ENCODE assay signal across 21 mouse cellular contexts in the genomic region with DNA sequence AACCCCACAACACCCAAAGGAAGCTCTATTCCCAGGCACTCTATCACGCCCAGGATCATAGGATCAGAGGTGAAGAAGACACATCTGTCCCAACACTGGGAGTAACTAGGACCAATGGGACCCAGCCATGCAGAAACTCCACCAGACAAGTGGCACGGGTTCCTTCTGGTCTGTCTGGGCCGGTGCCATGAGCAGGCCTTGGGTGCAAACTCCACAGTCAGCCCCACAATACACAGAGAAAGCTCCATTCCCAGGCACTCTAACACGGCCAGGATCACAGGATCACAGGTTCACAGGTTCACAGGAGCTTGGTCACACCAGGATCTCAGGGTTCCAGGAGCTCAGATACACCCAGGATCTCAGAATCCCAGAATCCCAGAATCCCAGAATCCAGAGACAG. TPM values are rescaled to one million over a fixed set of nuclear protein-coding genes. Genes with fewer than 3 reads are reported as not detected.
DNase-seq lines count a peak whose midpoint lies in the region; ATAC-seq lines count a peak whose summit lies in the region.
"Had no signal": no experiment of that assay in that cellular context is flagged by ENCODE, and none has a peak within 500 bp of the region (broad histone marks: within the 10 kb centered on the region; RNA-seq: fewer than 3 reads in every experiment).

No protein-coding gene starts in this region.

- no peak overlapping the region for H3K4me3 ChIP-seq in heart, embryonic 10.5 days
- H3K4me3 ChIP-seq in heart, embryonic 12.5 days: no peak overlapping the region
- H3K4me3 ChIP-seq: embryonic facial prominence, embryonic 12.5 days; embryonic facial prominence, embryonic 15.5 days; forebrain, embryonic 12.5 days; hindbrain, embryonic 12.5 days; hindbrain, embryonic 15.5 days had no signal

- H3K9ac ChIP-seq in heart, embryonic 12.5 days: no peak overlapping the region
- H3K9ac ChIP-seq: embryonic facial prominence, embryonic 12.5 days; embryonic facial prominence, embryonic 15.5 days; forebrain, embryonic 12.5 days; hindbrain, embryonic 12.5 days; hindbrain, embryonic 15.5 days had no signal

- no peak overlapping the region for H3K27ac ChIP-seq in heart, embryonic 10.5 days
- no peak overlapping the region for H3K27ac ChIP-seq in heart, embryonic 12.5 days (ENCODE audit: poor library complexity, severe bottlenecking)
- H3K27ac ChIP-seq: embryonic facial prominence, embryonic 12.5 days; embryonic facial prominence, embryonic 15.5 days; forebrain, embryonic 12.5 days; hindbrain, embryonic 12.5 days; hindbrain, embryonic 15.5 days had no signal

- H3K36me3 ChIP-seq in heart, embryonic 10.5 days: no peaks in the 10 kb centered on the region
- no peaks in the 10 kb centered on the region for H3K36me3 ChIP-seq in heart, embryonic 12.5 days
- H3K36me3 ChIP-seq: embryonic facial prominence, embryonic 12.5 days; embryonic facial prominence, embryonic 15.5 days; forebrain, embryonic 12.5 days; hindbrain, embryonic 12.5 days; hindbrain, embryonic 15.5 days had no signal

- DNase-seq in cerebellum, postnatal 10 days: peak; percentile 56 to 66
- DNase-seq in cerebellum, adult 9-11 months: no peak
- peak; percentile 51 for DNase-seq in heart, embryonic 10.5 days (ENCODE audit: low spot score)
- DNase-seq in kidney, adult 9 months: peak; percentile 47
- DNase-seq in kidney, adult 18-20 months: no peak
- DNase-seq: cerebellum, adult 18-20 months; gastrocnemius, postnatal 10 days; gastrocnemius, postnatal 36 days had no signal

- no peaks in the 10 kb centered on the region for H3K9me3 ChIP-seq in heart, embryonic 10.5 days
- no peaks in the 10 kb centered on the region for H3K9me3 ChIP-seq in heart, embryonic 12.5 days (replicated peaks)
- H3K9me3 ChIP-seq: embryonic facial prominence, embryonic 12.5 days; embryonic facial prominence, embryonic 15.5 days; forebrain, embryonic 12.5 days; hindbrain, embryonic 12.5 days; hindbrain, embryonic 15.5 days had no signal

- H3K4me1 ChIP-seq in heart, embryonic 10.5 days: no peaks in the 10 kb centered on the region
- H3K4me1 ChIP-seq in heart, embryonic 12.5 days (replicated peaks): no peaks in the 10 kb centered on the region
- H3K4me1 ChIP-seq: embryonic facial prominence, embryonic 12.5 days; embryonic facial prominence, embryonic 15.5 days; forebrain, embryonic 12.5 days; hindbrain, embryonic 12.5 days; hindbrain, embryonic 15.5 days had no signal

- no peak for ATAC-seq in heart, embryonic 12.5 days (ENCODE audit: insufficient number of reproducible peaks, low FRiP score)
- ATAC-seq: CD4-positive, CD25-positive, alpha-beta regulatory T cell, adult 4 months; forebrain, embryonic 16.5 days; intestine, postnatal 0 days had no signal

- WGBS in heart, embryonic 10.5 days: 64% methylated on average over 4 of the region's 4 CpGs
- 56% methylated on average over 4 of the region's 4 CpGs for WGBS in heart, embryonic 12.5 days

- H3K27me3 ChIP-seq in heart, embryonic 10.5 days (ENCODE audit: insufficient read depth, poor library complexity, severe bottlenecking): no peaks in the 10 kb centered on the region; the same call in 1 of the 2 replicates
- 0 out of 2 replicates have a peak, but pooled peaks cover 5% of the 10 kb centered on the region for H3K27me3 ChIP-seq in heart, embryonic 12.5 days (replicated peaks)
- H3K27me3 ChIP-seq: embryonic facial prominence, embryonic 12.5 days; embryonic facial prominence, embryonic 15.5 days; hindbrain, embryonic 12.5 days; hindbrain, embryonic 15.5 days had no signal

- no peak overlapping the region for H3K4me2 ChIP-seq in heart, embryonic 12.5 days
- H3K4me2 ChIP-seq: embryonic facial prominence, embryonic 12.5 days; embryonic facial prominence, embryonic 15.5 days; forebrain, embryonic 12.5 days; hindbrain, embryonic 12.5 days; hindbrain, embryonic 15.5 days had no signal

RNA-seq across cellular contexts. Expression of a gene that starts 7.7 kb away (rescaled TPM):
- 0.07 TPM in 1 of 2 replicates, not detected in the other for polyA plus RNA-seq in heart, embryonic 10.5 days (2016; fragmentation: Nextera tagmentation; extraction: Ambion mirVana)
- 0.40 TPM in 1 of 2 replicates, not detected in the other for polyA plus RNA-seq in heart, embryonic 12.5 days (2016; fragmentation: Nextera tagmentation; extraction: Ambion mirVana)
- polyA plus RNA-seq: C2C12; CD4-positive, CD25-positive, alpha-beta regulatory T cell, adult 4 months; heart, postnatal 0 days had no signal

RNA-seq across cellular contexts. Expression of a gene that starts 12.3 kb away (rescaled TPM):
- polyA plus RNA-seq in heart, embryonic 10.5 days (2016; fragmentation: Nextera tagmentation; extraction: Ambion mirVana): 287 and 294 TPM in 2 replicates
- 277 and 287 TPM in 2 replicates for polyA plus RNA-seq in heart, embryonic 12.5 days (2016; fragmentation: Nextera tagmentation; extraction: Ambion mirVana)

RNA-seq across cellular contexts. Expression of a gene that starts 12.6 kb away (rescaled TPM):
- 0.28 and 2.3 TPM in 2 replicates for polyA plus RNA-seq in heart, embryonic 10.5 days (2016; fragmentation: Nextera tagmentation; extraction: Ambion mirVana)
- polyA plus RNA-seq in heart, embryonic 12.5 days (2016; fragmentation: Nextera tagmentation; extraction: Ambion mirVana): not detected in 2 replicates
- polyA plus RNA-seq: adrenal gland, adult 2 months; C2C12; CD4-positive, CD25-positive, alpha-beta regulatory T cell, adult 4 months; embryonic facial prominence, embryonic 15.5 days; forebrain, embryonic 16.5 days; heart, embryonic 14.5 days; heart, postnatal 0 days; hindbrain, embryonic 12.5 days; hindbrain, embryonic 15.5 days; intestine, postnatal 0 days had no signal

RNA-seq across cellular contexts. Expression of a gene that starts 24.0 kb away (rescaled TPM):
- 4.0 and 4.9 TPM in 2 replicates for polyA plus RNA-seq in heart, embryonic 10.5 days (2016; fragmentation: Nextera tagmentation; extraction: Ambion mirVana)
- polyA plus RNA-seq in heart, embryonic 12.5 days (2016; fragmentation: Nextera tagmentation; extraction: Ambion mirVana): 0.51 and 1.9 TPM in 2 replicates

RNA-seq across cellular contexts. Expression of a gene that starts 27.2 kb away (rescaled TPM):
- polyA plus RNA-seq in heart, embryonic 10.5 days (2016; fragmentation: Nextera tagmentation; extraction: Ambion mirVana): 8.0 and 10.8 TPM in 2 replicates
- 9.9 and 10.1 TPM in 2 replicates for polyA plus RNA-seq in heart, embryonic 12.5 days (2016; fragmentation: Nextera tagmentation; extraction: Ambion mirVana)

Comparison
In these comparisons a context has a peak if more than half of its experiments do, and no peak if none do; other contexts are left out.
1. DNase-seq: peak in cerebellum, postnatal 10 days (2 of 2), heart, embryonic 10.5 days (single experiment) and kidney, adult 9 months (single experiment); none in cerebellum, adult 9-11 months (single experiment) and kidney, adult 18-20 months (single experiment).